Mouse (Mus musculus) small intestine, adult 2 months (tissue): ENCODE results near the gene Gm28048. TPM values are rescaled to one million over a fixed set of nuclear protein-coding genes. Genes with fewer than 3 reads are reported as not detected.

Source experiments
- H3K27ac ChIP-seq: fragments of 200-500 bp; 2 replicates; pipeline ENCODE4 v1.5.1; 2012; ENCODE audit warnings: low read depth, low read length, control low read depth, inconsistent platforms; ENCODE audit not compliant: insufficient read depth
- H3K27me3 ChIP-seq: fragments of 200-500 bp; 2 replicates; pipeline ENCODE4 v1.6.1; 2012; ENCODE audit warnings: mild to moderate bottlenecking, moderate library complexity, low read length, inconsistent platforms; ENCODE audit not compliant: control insufficient read depth, insufficient read depth
- H3K36me3 ChIP-seq: fragments of 200-500 bp; 2 replicates; pipeline ENCODE4 v1.6.1; 2012; ENCODE audit warnings: mild to moderate bottlenecking, low read length, control low read depth, inconsistent platforms; ENCODE audit not compliant: control insufficient read depth, insufficient read depth
- H3K4me1 ChIP-seq: fragments of 200-500 bp; 2 replicates; pipeline ENCODE4 v1.6.1; 2012; ENCODE audit warnings: low read length, inconsistent platforms, mixed read lengths; ENCODE audit not compliant: control insufficient read depth, insufficient read depth, insufficient read length
- H3K4me3 ChIP-seq: fragments of 200-500 bp; 2 replicates; pipeline ENCODE4 v1.5.1; 2012; ENCODE audit warnings: low read depth, mild to moderate bottlenecking, control low read depth, inconsistent platforms, low read length, moderate library complexity
- CTCF ChIP-seq: fragments of 200-500 bp; IDR thresholded peaks from 2 replicates; pipeline ENCODE4 v1.5.1; 2012; ENCODE audit warnings: low read depth, mild to moderate bottlenecking, control low read depth, inconsistent platforms, low read length, moderate library complexity, mixed read lengths; ENCODE audit not compliant: insufficient replicate concordance, insufficient read length; ENCODE audit errors: extremely low read depth
- POLR2A ChIP-seq: fragments of 200-500 bp; IDR thresholded peaks from 2 replicates; pipeline ENCODE4 v1.6.1; 2012; ENCODE audit warnings: low read depth, mild to moderate bottlenecking, control low read depth, inconsistent platforms, low read length, moderate library complexity
- WGBS: fragments of 180-500 bp; shearing (Covaris S2); methylation state at CpG from one replicate; pipeline ENCODE4 v1.1.7; 2018; 5-methylcytosine and 5-hydroxymethylcytosine counted together
- polyA plus RNA-seq: library from polyadenylated mRNA; depleted of rRNA; stranded (reverse); fragments of >200 nt; gene quantifications from 2 replicates; pipeline ENCODE4 v1.2.3, GENCODE M21; 2012

Gm28048 gene
- polyA plus RNA-seq, 1 experiment = not detected

GRCm38 (mm10) chr11:23017943-23018342, 36.1 kb upstream of the Gm28048 start:
- H3K4me3 ChIP-seq = no peak overlapping the region
- no peaks in the 10 kb centered on the region for H3K4me1 ChIP-seq
- no peak for TF ChIP-seq CTCF
- no peak for TF ChIP-seq POLR2A
- 93% methylated on average over 4 of the region's 4 CpGs for WGBS
- no peaks in the 10 kb centered on the region for H3K36me3 ChIP-seq
- no peaks in the 10 kb centered on the region for H3K27me3 ChIP-seq
- H3K27ac ChIP-seq = no peak overlapping the region

- Histone ChIP-seq H3K27ac (no peak overlapping the region), H3K4me1 (no peaks in the 10 kb centered on the region), H3K27me3 (no peaks in the 10 kb centered on the region), H3K4me3 (no peak overlapping the region), H3K36me3 (no peaks in the 10 kb centered on the region)
- WGBS = 63% methylated on average over 6 of the region's 6 CpGs
- TF ChIP-seq POLR2A (no peak), CTCF (no peak)
Measured at GRCm38 (mm10) chr11:23014996-23015395, 33.1 kb upstream of the Gm28048 start.

GRCm38 (mm10) chr11:23013580-23014294, 31.8 kb upstream of the Gm28048 start:
- 97% methylated on average over 4 of the region's 4 CpGs for WGBS
- no peak overlapping the region for H3K27ac ChIP-seq
- H3K4me1 ChIP-seq = no peaks in the 10 kb centered on the region
- peak; percentile 43; the same call in 1 of the 2 replicates for TF ChIP-seq CTCF
- no peak for TF ChIP-seq POLR2A
- H3K36me3 ChIP-seq = no peaks in the 10 kb centered on the region
- H3K4me3 ChIP-seq = no peak overlapping the region
- H3K27me3 ChIP-seq = no peaks in the 10 kb centered on the region

GRCm38 (mm10) chr11:23013096-23013495, 31.2 kb upstream of the Gm28048 start:
- H3K27me3 ChIP-seq = no peaks in the 10 kb centered on the region
- H3K36me3 ChIP-seq = no peaks in the 10 kb centered on the region
- WGBS = 90% methylated on average over 1 of the region's 1 CpGs
- H3K4me1 ChIP-seq = no peaks in the 10 kb centered on the region
- TF ChIP-seq CTCF (no peak), POLR2A (no peak)
- H3K27ac ChIP-seq = no peak overlapping the region
- no peak overlapping the region for H3K4me3 ChIP-seq

DNA sequence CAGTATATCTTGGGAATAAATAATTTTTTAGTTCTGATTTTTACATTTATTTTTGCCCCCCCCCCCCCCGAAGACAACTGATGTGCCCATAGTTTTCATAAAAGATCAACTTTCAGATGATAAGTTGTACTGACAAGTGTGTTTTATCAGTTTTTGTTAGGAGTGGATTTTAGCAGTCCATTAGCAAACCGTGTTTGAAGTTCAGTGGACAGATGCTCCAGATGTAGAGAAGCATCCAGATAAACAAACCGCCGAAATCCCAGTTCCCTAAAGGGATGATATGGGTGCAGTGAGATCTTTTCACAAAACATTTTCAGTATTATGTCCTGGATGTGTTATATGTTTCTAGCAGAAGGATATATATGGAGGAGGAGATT, 26.9 kb upstream of the Gm28048 start:
- no peaks in the 10 kb centered on the region for H3K27me3 ChIP-seq
- 40% methylated on average over 4 of the region's 4 CpGs for WGBS
- peaks cover 4% of the 10 kb centered on the region; the same call in 1 of the 2 replicates for H3K4me1 ChIP-seq
- peaks cover 4% of the 10 kb centered on the region for H3K36me3 ChIP-seq
- H3K4me3 ChIP-seq = no peak overlapping the region
- TF ChIP-seq CTCF (no peak), POLR2A (no peak)
- H3K27ac ChIP-seq = no peak overlapping the region

DNA sequence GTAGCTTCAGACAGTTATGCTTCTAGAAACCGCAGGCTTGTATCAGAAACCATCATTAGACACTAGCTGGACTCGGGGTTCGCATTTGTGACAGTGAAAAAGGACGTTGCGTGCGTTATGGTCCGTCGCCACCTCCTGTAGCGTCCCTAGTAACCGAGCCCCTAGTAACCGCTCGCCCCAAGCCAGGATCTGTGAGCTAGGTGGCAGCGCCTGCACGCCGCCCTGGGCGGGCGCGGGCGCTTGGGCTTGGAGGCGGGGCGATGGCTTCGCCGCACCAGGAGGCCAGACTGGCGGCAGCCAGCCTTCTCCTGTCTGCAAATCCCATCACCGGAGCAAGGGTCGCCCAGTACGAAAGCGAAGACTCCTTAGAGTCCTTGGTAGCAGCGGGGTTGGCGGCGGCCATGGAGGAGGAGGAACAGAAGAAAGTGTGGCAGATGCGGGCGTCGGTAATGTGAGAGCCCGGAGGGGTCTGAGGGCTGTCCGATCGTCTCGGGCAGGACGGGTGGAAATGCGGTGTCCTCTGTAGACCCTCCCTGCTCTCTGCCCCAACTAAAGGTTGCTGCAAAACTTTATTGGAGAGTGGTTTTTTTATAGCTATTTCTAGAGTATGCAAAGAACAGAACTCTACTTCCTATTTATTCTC, 26.4 kb upstream of the Gm28048 start:
- Histone ChIP-seq H3K4me1 (peaks cover 4% of the 10 kb centered on the region; the same call in 1 of the 2 replicates), H3K27me3 (no peaks in the 10 kb centered on the region), H3K27ac (peak overlapping the region; percentile 26), H3K36me3 (peaks cover 9% of the 10 kb centered on the region), H3K4me3 (peak overlapping the region; percentile 71)
- 1% methylated on average over 40 of the region's 40 CpGs for WGBS
- TF ChIP-seq POLR2A (no peak), CTCF (no peak)

- WGBS = under 1% methylated on average over 22 of the region's 22 CpGs
- Histone ChIP-seq H3K27me3 (no peaks in the 10 kb centered on the region), H3K4me3 (peak within 1 kb of the TSS; percentile 71), H3K27ac (peak within 1 kb of the TSS; percentile 26), H3K36me3 (peaks cover 13% of the 10 kb centered on the region), H3K4me1 (peaks cover 4% of the 10 kb centered on the region; the same call in 1 of the 2 replicates)
- TF ChIP-seq POLR2A (no peak), CTCF (no peak)
Measured at GRCm38 (mm10) chr11:23007481-23008180, 25.7 kb upstream of the Gm28048 start, which contains the start of gene Fam161a. TSS of gene Fam161a (plus strand) at chr11:23007531.
